Mouse (Mus musculus) kidney, adult 2 months (tissue): ENCODE results near the gene Sfrp4.

Experiments
- CTCF ChIP-seq: fragments of 200-500 bp; conservative IDR thresholded peaks from 2 replicates; pipeline ENCODE4 v1.5.1; 2011; ENCODE audit warnings: low read depth, mild to moderate bottlenecking, control low read depth, low read length, moderate library complexity, mixed read lengths; ENCODE audit not compliant: insufficient read depth, insufficient read length
- POLR2A ChIP-seq: fragments of 200-500 bp; IDR thresholded peaks from one replicate; pipeline ENCODE4 v1.6.1; 2011; ENCODE audit warnings: low read depth, low read length, control low read depth

DNA sequence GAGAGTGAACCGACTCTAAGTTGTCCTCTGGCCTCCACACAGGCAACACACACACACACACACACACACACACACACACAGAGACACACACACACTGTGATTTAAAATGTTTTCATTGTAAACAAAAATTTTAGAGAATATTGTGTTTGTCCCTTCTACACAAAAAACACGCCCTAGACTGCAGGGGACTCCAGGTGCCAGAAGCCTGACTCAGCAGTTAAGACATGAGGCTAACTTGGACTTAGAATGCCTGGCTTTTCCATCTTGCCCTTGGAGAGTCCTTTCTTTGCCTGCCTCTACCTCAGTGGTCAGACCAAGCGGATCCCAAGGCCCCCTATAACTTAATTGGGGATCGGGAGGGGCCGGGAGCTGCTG lies 4.1 kb upstream of the Sfrp4 start:
- TF ChIP-seq POLR2A: no peak
- no peak for TF ChIP-seq CTCF
